Mouse (Mus musculus) heart, adult 2 months (tissue): Measurements from ENCODE around the gene Bcar3.
A peak's percentile ranks its signal among the peaks of the same experiment; 100 is the strongest.

Experiments used
- CTCF ChIP-seq: fragments of 200-600 bp; IDR thresholded peaks from 2 replicates; pipeline ENCODE4 v1.8.1; 2022; ENCODE audit warnings: antibody characterized with exemption, mild to moderate bottlenecking, moderate library complexity
- POLR2A ChIP-seq: fragments of 200-500 bp; IDR thresholded peaks from 2 replicates; pipeline ENCODE4 v1.6.1; 2011; ENCODE audit warnings: mild to moderate bottlenecking, low read depth, low read length, control low read depth; ENCODE audit not compliant: insufficient read depth

DNA sequence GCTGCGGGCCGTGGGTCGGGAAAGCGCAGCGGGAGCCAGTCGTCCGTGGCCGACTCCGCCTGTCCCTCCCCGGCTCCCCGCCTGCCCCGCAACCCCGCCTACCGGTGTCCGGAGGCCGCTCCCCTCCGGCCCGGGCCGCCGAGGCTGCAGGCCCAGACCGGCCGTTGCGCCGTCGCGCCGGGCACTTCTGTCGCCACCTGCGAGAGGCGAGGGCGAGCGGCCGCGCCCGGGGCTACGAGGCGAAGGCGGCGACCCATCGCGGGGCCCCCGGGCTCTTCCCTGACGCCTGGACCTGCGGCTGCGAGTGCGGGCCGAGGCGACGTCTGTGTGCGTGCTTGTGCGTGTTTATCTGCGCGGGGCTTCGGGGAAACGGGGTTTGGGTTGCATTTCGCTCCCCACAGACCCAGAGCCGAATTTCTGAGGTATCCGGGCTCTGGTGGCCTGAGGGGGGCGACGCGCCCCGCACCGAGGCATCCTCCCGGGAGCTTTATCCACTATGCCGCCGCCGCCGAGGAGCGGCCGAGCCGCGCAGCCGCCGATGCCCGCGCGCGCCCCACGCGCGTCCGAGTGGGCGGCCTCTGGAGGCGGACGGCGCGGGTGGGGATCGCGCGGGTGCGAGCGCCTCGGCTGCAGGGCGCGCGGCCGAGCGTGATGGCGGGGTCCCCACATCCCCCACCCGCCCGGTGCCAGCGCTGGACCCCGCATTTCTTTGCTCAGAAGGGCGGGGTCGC, 548 bp upstream of the Bcar3 start:
- 0 out of 2 replicates have a peak, but pooled peaks have one; percentile 37 for TF ChIP-seq POLR2A
- peak; percentile 22; the same call in 1 of the 2 replicates for TF ChIP-seq CTCF
